Mouse (Mus musculus): ENCODE measurements around the gene Pla2g6.
A peak's percentile ranks its signal among the peaks of the same experiment; 100 is the strongest.

DNA sequence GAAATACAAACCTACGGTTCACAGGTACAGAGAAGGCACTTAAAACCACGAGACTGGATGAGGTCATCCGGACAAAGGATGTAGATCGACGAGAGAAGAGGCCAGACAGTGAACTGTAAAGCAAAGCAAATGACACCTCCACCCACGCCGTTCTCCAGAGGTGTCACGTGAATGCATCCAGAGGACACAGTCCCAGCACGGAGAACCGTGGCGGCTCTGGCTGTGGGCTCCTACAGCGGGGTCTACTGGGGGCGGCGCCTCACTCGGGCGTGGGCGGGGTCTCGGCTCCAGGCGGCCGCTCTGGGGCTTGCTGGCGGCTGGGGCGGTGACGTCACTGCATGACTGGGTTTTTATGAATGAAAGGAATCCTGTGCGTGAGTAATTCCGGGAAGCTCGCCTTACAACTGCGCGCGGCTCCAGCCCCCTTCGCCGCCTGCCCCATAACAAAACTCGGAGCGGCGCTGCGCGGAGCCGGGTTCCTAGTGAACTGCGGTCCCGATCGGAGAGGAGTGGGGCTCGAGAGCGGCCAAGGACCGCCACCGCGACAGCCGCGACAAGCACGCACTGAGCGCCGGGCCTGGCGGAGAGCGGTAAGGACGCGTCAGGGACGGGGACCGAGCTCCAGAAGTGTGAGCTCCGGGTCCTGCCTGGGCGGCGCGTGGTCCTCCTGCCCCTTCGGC is 19.1 kb upstream of the Pla2g6 start:
- TF ChIP-seq POLR2A (IDR thresholded peaks at IDR 0.05; ENCODE audit: low read depth, low read length), result peak; percentile 54
- TF ChIP-seq CTCF (IDR thresholded peaks at IDR 0.05; ENCODE audit: borderline replicate concordance, insufficient read depth, low read length), result no peak

Measured in embryonic fibroblast, embryonic 13.5 days (primary cell).